Comparison of ENCODE assay signal across 10 mouse cellular contexts in genomic region chr16:22389146-22389911, GRCm38 (mm10). TPM values are rescaled to one million over a fixed set of nuclear protein-coding genes. Genes with fewer than 3 reads are reported as not detected.
A peak's percentile ranks its signal among the peaks of the same experiment; 100 is the strongest.
DNase-seq lines count a peak whose midpoint lies in the region; ATAC-seq and TF ChIP-seq lines count a peak whose summit lies in the region.
"Had no signal": no experiment of that assay in that cellular context is flagged by ENCODE, and none has a peak within 500 bp of the region (broad histone marks: within the 10 kb centered on the region; RNA-seq: fewer than 3 reads in every experiment).

No protein-coding gene starts in this region.

- intact Hi-C loops in left cerebral cortex, postnatal 4 days (cut with DNase I): no loop called here
- intact Hi-C loops in left cerebral cortex, adult 2 months (cut with DNase I): loop anchor here (5.0 kb wide), 1 partner anchor 77 kb away; no protein-coding TSS in a partner anchor

- no peak overlapping the region for H3K9ac ChIP-seq in kidney, embryonic 15.5 days

- H3K4me3 ChIP-seq in cortical plate, adult 2 months (ENCODE audit: insufficient read depth, low read length): no peak overlapping the region
- H3K4me3 ChIP-seq in left cerebral cortex, adult 2 months: no peak overlapping the region
- H3K4me3 ChIP-seq in kidney, embryonic 15.5 days (replicated peaks): no peak overlapping the region
- H3K4me3 ChIP-seq: megakaryocyte, embryonic 14.5 days had no signal

- WGBS in kidney, embryonic 15.5 days: 85% methylated on average over 13 of the region's 13 CpGs

- H3K4me2 ChIP-seq in kidney, embryonic 15.5 days: no peak overlapping the region

- peaks cover 9% of the 10 kb centered on the region for H3K4me1 ChIP-seq in cortical plate, adult 2 months (ENCODE audit: control insufficient read depth, insufficient read depth, low read length)
- H3K4me1 ChIP-seq in kidney, embryonic 15.5 days: no peaks in the 10 kb centered on the region

- ATAC-seq in kidney, embryonic 15.5 days (replicated peaks; ENCODE audit: low FRiP score): no peak

- H3K9me3 ChIP-seq in kidney, embryonic 15.5 days (replicated peaks): no peaks in the 10 kb centered on the region
- H3K9me3 ChIP-seq: megakaryocyte, embryonic 14.5 days had no signal

- no peaks in the 10 kb centered on the region for H3K27me3 ChIP-seq in kidney, embryonic 15.5 days
- H3K27me3 ChIP-seq: megakaryocyte, embryonic 14.5 days had no signal

- TF ChIP-seq CTCF in cortical plate, adult 2 months (IDR thresholded peaks at IDR 0.05; ENCODE audit: extremely low read depth, insufficient read depth, low read length): no peak
- TF ChIP-seq CTCF in left cerebral cortex, adult 2 months (IDR thresholded peaks at IDR 0.05): no peak

- TF ChIP-seq POLR2A in cortical plate, adult 2 months (IDR thresholded peaks at IDR 0.05; ENCODE audit: extremely low read depth, insufficient read depth, low read length): no peak

- H3K27ac ChIP-seq in cortical plate, adult 2 months (ENCODE audit: insufficient read depth, low read length): peak overlapping the region; percentile 12; the same call in 1 of the 2 replicates
- H3K27ac ChIP-seq in left cerebral cortex, adult 2 months: peak overlapping the region; percentile 44; the same call in 1 of the 2 replicates
- no peak overlapping the region for H3K27ac ChIP-seq in kidney, embryonic 15.5 days

- H3K36me3 ChIP-seq in kidney, embryonic 15.5 days: peaks cover 64% of the 10 kb centered on the region

- peak; percentile 24 to 30 for DNase-seq in left cerebral cortex, adult 18-20 months (ENCODE audit: low spot score in 2 of 2)
- DNase-seq in left cerebral cortex, postnatal 4 days: no peak
- DNase-seq in NIH3T3 (ENCODE audit: low read depth): peak; percentile 93
- DNase-seq in left cerebral cortex, adult 2 months (ENCODE audit: extremely low spot score in 1 of 2, low spot score in 2 of 2): peak; percentile 41 to 51
- DNase-seq in cerebellum, postnatal 25 days: no peak
- no peak for DNase-seq in kidney, postnatal 14 days
- DNase-seq: cerebellum, adult 8-10 months had no signal

RNA-seq across cellular contexts. Expression of gene Etv5, which starts 50.2 kb away (rescaled TPM):
- total RNA-seq in left cerebral cortex, adult 18-20 months (2021): 100 to 1,000 TPM in 1 of 2 experiments, 10 to 100 TPM in 1; 89.3 to 104 TPM
- total RNA-seq in left cerebral cortex, postnatal 4 days (2021): 10 to 100 TPM; 24.8 to 28.4 TPM
- 76.1 and 76.2 TPM in 2 replicates for polyA plus RNA-seq in cortical plate, adult 2 months (2012; rRNA removed)
- 10 to 100 TPM; 94.7 to 97.5 TPM for total RNA-seq in left cerebral cortex, adult 2 months (2021)
- 59.2 and 59.8 TPM in 2 replicates for polyA plus RNA-seq in kidney, embryonic 15.5 days (2015; fragmentation: Nextera tagmentation; extraction: Ambion mirVana)

Comparison
In these comparisons a context has a peak if more than half of its experiments do, and no peak if none do; other contexts are left out.
1. DNase-seq: peak in left cerebral cortex, adult 18-20 months (2 of 2), NIH3T3 (single experiment) and left cerebral cortex, adult 2 months (2 of 2); none in left cerebral cortex, postnatal 4 days (single experiment), cerebellum, postnatal 25 days (0 of 2) and kidney, postnatal 14 days (single experiment).